Mouse (Mus musculus): Measurements from ENCODE around the gene Msn. TPM values are rescaled to one million over a fixed set of nuclear protein-coding genes. Genes with fewer than 3 reads are reported as not detected.

The Msn gene
- 920 TPM for polyA plus RNA-seq (2017; shearing (Covaris generic))

GRCm38 (mm10) chrX:96095509-96096499, at the start of gene Msn:
Msn (plus strand) TSS chrX:96096042.

Other genes starting within 250 kb of the Msn start
- 133 TPM for gene Las1l, start 139.1 kb upstream of the Msn start, polyA plus RNA-seq (2017; shearing (Covaris generic))
- gene Vsig4, start 197.4 kb downstream of the Msn start, polyA plus RNA-seq (2017; shearing (Covaris generic)), result not detected